Mouse (Mus musculus): ENCODE data around the gene Csf2rb2. TPM values are rescaled to one million over a fixed set of nuclear protein-coding genes. Genes with fewer than 3 reads are reported as not detected.
A peak's percentile ranks its signal among the peaks of the same experiment; 100 is the strongest.
"Not testable (repeated sequence)": the region's sequence is repeated elsewhere in the genome, so short reads cannot be mapped to it uniquely, and the experiment has no call there.

Csf2rb2 gene
- 0.33 and 0.39 TPM in 2 replicates for polyA plus RNA-seq (2014; fragmentation: Nextera tagmentation; extraction: Ambion mirVana)

DNA sequence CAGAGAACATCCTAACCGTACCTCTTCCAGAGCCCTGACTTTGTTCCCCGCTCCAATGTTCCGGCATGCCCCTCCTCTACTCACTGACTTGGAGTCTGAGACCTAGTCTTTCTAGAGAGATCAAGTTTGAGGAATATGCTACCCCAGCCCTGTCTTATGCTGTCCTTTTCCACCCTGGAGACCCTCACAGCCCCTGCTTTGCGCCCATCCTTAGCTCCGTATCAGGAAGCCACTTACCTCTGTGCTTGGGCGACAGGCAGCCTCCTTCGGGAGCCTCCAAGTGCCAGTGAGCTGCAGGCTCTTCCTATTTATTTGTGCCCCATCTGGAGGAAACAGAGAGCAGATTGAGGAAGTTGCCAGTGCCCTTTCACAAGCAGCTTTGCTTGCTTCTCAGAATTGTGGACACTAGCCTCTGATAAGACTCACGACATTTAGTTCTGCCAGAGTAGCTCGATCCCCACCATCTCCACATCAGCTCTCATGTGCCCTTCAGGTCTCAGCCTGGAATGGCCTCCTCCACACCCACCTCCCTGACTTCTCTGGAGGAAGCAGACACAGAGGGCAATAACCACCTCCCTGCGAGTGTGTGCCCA lies at the start of gene Csf2rb2:
Csf2rb2 (minus strand) TSS at position 381 of the 593 bp plus-strand sequence.
- H3K9me3 ChIP-seq (ENCODE audit: control insufficient read depth, low read length), result no peaks in the 10 kb centered on the region
- H3K27me3 ChIP-seq (ENCODE audit: control insufficient read depth, insufficient read depth, low read length), result no peaks in the 10 kb centered on the region
- H3K27ac ChIP-seq (replicated peaks; ENCODE audit: low read depth, low read length), result no peak within 1 kb of the TSS
- H3K36me3 ChIP-seq (ENCODE audit: control insufficient read depth, insufficient read depth, low read length), result no peaks in the 10 kb centered on the region
- no peaks in the 10 kb centered on the region for H3K4me1 ChIP-seq (ENCODE audit: control insufficient read depth, insufficient read depth, low read length)
- H3K4me3 ChIP-seq (ENCODE audit: low read depth, low read length), result no peak within 1 kb of the TSS
- ATAC-seq (ENCODE audit: insufficient number of reproducible peaks, low FRiP score, low TSS enrichment, low read depth) (no peak), DNase-seq (ENCODE audit: low spot score) (no peak)
- no peak within 1 kb of the TSS for H3K4me2 ChIP-seq (ENCODE audit: low read depth, severe bottlenecking)
- WGBS, result 80% methylated on average over 10 of the region's 10 CpGs
- no peak within 1 kb of the TSS for H3K9ac ChIP-seq (ENCODE audit: low read length)

DNA sequence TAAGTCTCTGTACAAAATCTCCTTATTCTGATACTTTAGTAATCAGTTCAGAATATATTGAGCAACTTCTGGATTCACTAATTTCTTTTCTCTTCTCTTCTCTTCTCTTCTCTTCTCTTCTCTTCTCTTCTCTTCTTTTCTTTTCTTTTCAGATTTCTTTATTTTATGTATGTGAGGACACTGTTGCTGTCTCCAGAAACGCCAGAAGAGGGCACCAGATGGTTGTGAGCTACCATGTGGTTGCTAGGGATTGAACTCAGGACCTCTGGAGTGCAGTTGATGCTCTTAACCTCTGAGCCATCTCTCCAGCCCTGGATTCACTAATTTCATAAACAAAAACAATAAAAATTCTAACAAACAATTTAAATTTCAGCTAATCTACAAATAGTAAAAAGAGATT lies 49.4 kb upstream of the Csf2rb2 start:
- Histone ChIP-seq H3K27ac (replicated peaks; ENCODE audit: low read depth, low read length) (no peak overlapping the region), H3K4me1 (ENCODE audit: control insufficient read depth, insufficient read depth, low read length) (no peaks in the 10 kb centered on the region), H3K4me2 (ENCODE audit: low read depth, severe bottlenecking) (no peak overlapping the region), H3K4me3 (ENCODE audit: low read depth, low read length) (no peak overlapping the region), H3K27me3 (ENCODE audit: control insufficient read depth, insufficient read depth, low read length) (no peaks in the 10 kb centered on the region), H3K9me3 (ENCODE audit: control insufficient read depth, low read length) (no peaks in the 10 kb centered on the region), H3K36me3 (ENCODE audit: control insufficient read depth, insufficient read depth, low read length) (no peaks in the 10 kb centered on the region), H3K9ac (ENCODE audit: low read length) (no peak overlapping the region)
- WGBS, result 0% methylated on average over 1 of the region's 1 CpGs
- DNase-seq (ENCODE audit: low spot score), result peak; percentile 27
- ATAC-seq (ENCODE audit: insufficient number of reproducible peaks, low FRiP score, low TSS enrichment, low read depth), result no peak

GRCm38 (mm10) chr15:78351586-78352165 lies 46.2 kb upstream of the Csf2rb2 start:
- WGBS, result 66% methylated on average over 3 of the region's 3 CpGs
- Histone ChIP-seq H3K4me2 (ENCODE audit: low read depth, severe bottlenecking) (no peak overlapping the region), H3K4me3 (ENCODE audit: low read depth, low read length) (no peak overlapping the region), H3K9ac (ENCODE audit: low read length) (no peak overlapping the region), H3K27me3 (ENCODE audit: control insufficient read depth, insufficient read depth, low read length) (no peaks in the 10 kb centered on the region), H3K36me3 (ENCODE audit: control insufficient read depth, insufficient read depth, low read length) (no peaks in the 10 kb centered on the region), H3K4me1 (ENCODE audit: control insufficient read depth, insufficient read depth, low read length) (no peaks in the 10 kb centered on the region), H3K27ac (replicated peaks; ENCODE audit: low read depth, low read length) (no peak overlapping the region), H3K9me3 (ENCODE audit: control insufficient read depth, low read length) (no peaks in the 10 kb centered on the region)
- no peak for ATAC-seq (ENCODE audit: insufficient number of reproducible peaks, low FRiP score, low TSS enrichment, low read depth)
- DNase-seq (ENCODE audit: low spot score), result no peak

GRCm38 (mm10) chr15:78344567-78344966 lies 39.0 kb upstream of the Csf2rb2 start:
- H3K27ac ChIP-seq (replicated peaks; ENCODE audit: low read depth, low read length), result no peak overlapping the region
- no peaks in the 10 kb centered on the region for H3K36me3 ChIP-seq (ENCODE audit: control insufficient read depth, insufficient read depth, low read length)
- H3K4me1 ChIP-seq (ENCODE audit: control insufficient read depth, insufficient read depth, low read length), result no peaks in the 10 kb centered on the region
- DNase-seq (ENCODE audit: low spot score) (no peak), ATAC-seq (ENCODE audit: insufficient number of reproducible peaks, low FRiP score, low TSS enrichment, low read depth) (no peak)
- H3K9me3 ChIP-seq (ENCODE audit: control insufficient read depth, low read length), result no peaks in the 10 kb centered on the region
- H3K27me3 ChIP-seq (ENCODE audit: control insufficient read depth, insufficient read depth, low read length), result no peaks in the 10 kb centered on the region
- no peak overlapping the region for H3K9ac ChIP-seq (ENCODE audit: low read length)
- no peak overlapping the region for H3K4me2 ChIP-seq (ENCODE audit: low read depth, severe bottlenecking)
- WGBS, result 92% methylated on average over 3 of the region's 3 CpGs
- no peak overlapping the region for H3K4me3 ChIP-seq (ENCODE audit: low read depth, low read length)

DNA sequence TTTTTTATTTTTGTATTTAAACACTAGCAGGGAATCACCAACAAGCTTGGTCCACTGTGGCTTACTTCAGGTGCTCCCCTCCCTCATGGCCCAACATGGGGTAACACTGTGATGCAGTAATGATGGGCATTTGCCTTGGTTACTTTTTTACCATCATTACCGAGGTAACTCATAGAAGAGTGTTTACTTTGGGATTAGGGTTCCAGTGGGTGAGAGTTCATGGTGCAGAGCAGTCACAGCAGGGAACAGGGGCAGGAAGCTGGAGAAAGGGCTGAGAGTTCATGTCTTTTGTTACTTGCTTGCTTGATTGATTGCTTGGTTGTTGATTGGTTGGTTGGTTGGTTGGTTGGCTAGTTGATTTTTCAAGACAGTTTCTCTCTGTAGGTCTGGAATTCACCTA lies 38.2 kb upstream of the Csf2rb2 start:
- H3K4me3 ChIP-seq (ENCODE audit: low read depth, low read length), result no peak overlapping the region
- no peaks in the 10 kb centered on the region for H3K9me3 ChIP-seq (ENCODE audit: control insufficient read depth, low read length)
- H3K4me2 ChIP-seq (ENCODE audit: low read depth, severe bottlenecking), result no peak overlapping the region
- DNase-seq (ENCODE audit: low spot score), result no peak
- H3K9ac ChIP-seq (ENCODE audit: low read length), result no peak overlapping the region
- WGBS, result 39% methylated on average over 1 of the region's 1 CpGs
- no peaks in the 10 kb centered on the region for H3K27me3 ChIP-seq (ENCODE audit: control insufficient read depth, insufficient read depth, low read length)
- no peak for ATAC-seq (ENCODE audit: insufficient number of reproducible peaks, low FRiP score, low TSS enrichment, low read depth)
- H3K27ac ChIP-seq (replicated peaks; ENCODE audit: low read depth, low read length), result no peak overlapping the region
- H3K36me3 ChIP-seq (ENCODE audit: control insufficient read depth, insufficient read depth, low read length), result no peaks in the 10 kb centered on the region
- H3K4me1 ChIP-seq (ENCODE audit: control insufficient read depth, insufficient read depth, low read length), result no peaks in the 10 kb centered on the region

- H3K4me1 ChIP-seq (ENCODE audit: control insufficient read depth, insufficient read depth, low read length); H3K27me3 ChIP-seq (ENCODE audit: control insufficient read depth, insufficient read depth, low read length); H3K9me3 ChIP-seq (ENCODE audit: control insufficient read depth, low read length); H3K4me3 ChIP-seq (ENCODE audit: low read depth, low read length); ATAC-seq (ENCODE audit: insufficient number of reproducible peaks, low FRiP score, low TSS enrichment, low read depth); H3K9ac ChIP-seq (ENCODE audit: low read length); DNase-seq (ENCODE audit: low spot score); H3K36me3 ChIP-seq (ENCODE audit: control insufficient read depth, insufficient read depth, low read length); H3K27ac ChIP-seq (replicated peaks; ENCODE audit: low read depth, low read length); H3K4me2 ChIP-seq (ENCODE audit: low read depth, severe bottlenecking): not testable (repeated sequence)
- WGBS, result 74% methylated on average over 4 of the region's 7 CpGs
Measured at GRCm38 (mm10) chr15:78340919-78341318, 35.4 kb upstream of the Csf2rb2 start.

DNA sequence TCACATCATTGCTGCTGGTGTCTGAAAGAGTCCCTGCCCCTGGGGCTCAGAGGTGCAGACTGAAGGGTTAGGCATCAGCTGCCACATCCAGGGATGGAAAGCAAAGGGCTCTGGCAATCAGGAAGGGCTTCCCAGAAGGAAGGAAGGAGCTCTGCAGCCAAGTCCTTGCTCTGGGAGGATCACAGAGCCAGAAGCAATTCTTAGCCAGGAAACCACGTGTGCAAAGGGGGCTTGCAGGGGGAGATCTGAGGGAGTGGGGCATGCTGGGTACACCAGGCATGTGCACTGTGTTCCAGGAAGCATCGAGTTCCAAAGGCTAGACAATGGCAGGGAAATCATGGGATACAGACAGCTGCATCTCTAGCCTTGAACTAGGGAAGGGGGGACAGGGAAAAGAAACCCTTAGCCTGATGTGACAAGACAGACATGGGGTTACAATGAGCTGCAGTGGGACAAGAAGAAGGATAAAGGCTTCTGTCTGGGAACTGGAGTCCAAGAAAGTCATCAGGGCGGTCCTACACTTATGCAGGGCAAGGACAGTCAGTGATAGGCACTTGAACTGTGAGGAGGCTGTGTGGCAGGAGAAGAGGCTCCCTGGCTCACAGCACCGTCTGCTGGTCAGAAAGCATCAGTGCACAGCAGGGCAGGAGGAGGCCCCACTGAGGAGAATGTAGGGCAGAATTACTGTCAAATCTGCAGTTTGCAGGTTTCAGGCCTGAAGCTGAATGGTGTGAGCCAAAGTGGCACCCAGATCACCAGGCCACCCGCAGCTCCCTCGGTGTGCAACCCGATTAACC lies 34.3 kb upstream of the Csf2rb2 start:
- not testable (repeated sequence) for H3K9me3 ChIP-seq (ENCODE audit: control insufficient read depth, low read length); H3K36me3 ChIP-seq (ENCODE audit: control insufficient read depth, insufficient read depth, low read length); H3K4me3 ChIP-seq (ENCODE audit: low read depth, low read length); ATAC-seq (ENCODE audit: insufficient number of reproducible peaks, low FRiP score, low TSS enrichment, low read depth); H3K27ac ChIP-seq (replicated peaks; ENCODE audit: low read depth, low read length); H3K27me3 ChIP-seq (ENCODE audit: control insufficient read depth, insufficient read depth, low read length); H3K4me1 ChIP-seq (ENCODE audit: control insufficient read depth, insufficient read depth, low read length); H3K9ac ChIP-seq (ENCODE audit: low read length); H3K4me2 ChIP-seq (ENCODE audit: low read depth, severe bottlenecking)
- 28% methylated on average over 7 of the region's 7 CpGs for WGBS
- peak; percentile 38 for DNase-seq (ENCODE audit: low spot score)

- Histone ChIP-seq H3K4me3 (ENCODE audit: low read depth, low read length) (no peak overlapping the region), H3K36me3 (ENCODE audit: control insufficient read depth, insufficient read depth, low read length) (no peaks in the 10 kb centered on the region), H3K9ac (ENCODE audit: low read length) (no peak overlapping the region), H3K27ac (replicated peaks; ENCODE audit: low read depth, low read length) (no peak overlapping the region), H3K27me3 (ENCODE audit: control insufficient read depth, insufficient read depth, low read length) (no peaks in the 10 kb centered on the region), H3K4me2 (ENCODE audit: low read depth, severe bottlenecking) (no peak overlapping the region), H3K9me3 (ENCODE audit: control insufficient read depth, low read length) (no peaks in the 10 kb centered on the region), H3K4me1 (ENCODE audit: control insufficient read depth, insufficient read depth, low read length) (no peaks in the 10 kb centered on the region)
- no peak for DNase-seq (ENCODE audit: low spot score)
- ATAC-seq (ENCODE audit: insufficient number of reproducible peaks, low FRiP score, low TSS enrichment, low read depth), result no peak
- 78% methylated on average over 3 of the region's 3 CpGs for WGBS
Measured at GRCm38 (mm10) chr15:78334380-78334779, 28.9 kb upstream of the Csf2rb2 start.
